Mouse (Mus musculus) skeletal muscle tissue, adult 2 months (tissue): ENCODE measurements around the gene Gm45194.

Source experiments
- DNase-seq: peaks from one replicate; pipeline ENCODE4 v3.0.0-alpha.2; 2012; ENCODE audit warnings: low read depth, low spot score

The Gm45194 gene

GRCm38 (mm10) chrX:111891089-111891488 is at the start of gene Gm45194:
TSS of gene Gm45194 (plus strand) at chrX:111891389.
- DNase-seq = no peak

GRCm38 (mm10) chrX:111855878-111856277 is 35.3 kb upstream of the Gm45194 start:
- no peak for DNase-seq

- no peak for DNase-seq
Measured at GRCm38 (mm10) chrX:111881251-111881650, 9.9 kb upstream of the Gm45194 start.

GRCm38 (mm10) chrX:111894321-111895050 is 3.3 kb downstream of the Gm45194 start:
- no peak for DNase-seq

GRCm38 (mm10) chrX:111895084-111895779 is 4.0 kb downstream of the Gm45194 start:
- no peak for DNase-seq

GRCm38 (mm10) chrX:111917422-111917821 is 26.2 kb downstream of the Gm45194 start:
- no peak for DNase-seq

- no peak for DNase-seq
Measured at GRCm38 (mm10) chrX:111960909-111961308, 69.7 kb downstream of the Gm45194 start.

GRCm38 (mm10) chrX:111999661-112000060 is 108.5 kb downstream of the Gm45194 start:
- DNase-seq = no peak

- DNase-seq = no peak
Measured at GRCm38 (mm10) chrX:112010707-112011106, 119.5 kb downstream of the Gm45194 start, which contains the start of gene Tex16. TSS of gene Tex16 (plus strand) at chrX:112011007.

- no peak for DNase-seq
Measured at GRCm38 (mm10) chrX:112238749-112239148, 347.6 kb downstream of the Gm45194 start, which contains the start of gene 4933403O08Rik. TSS of gene 4933403O08Rik (plus strand) at chrX:112239049.

- DNase-seq = no peak
Measured at GRCm38 (mm10) chrX:112242916-112243315, 351.7 kb downstream of the Gm45194 start.

- DNase-seq = no peak
Measured at GRCm38 (mm10) chrX:112255513-112255912, 364.3 kb downstream of the Gm45194 start.

GRCm38 (mm10) chrX:112273550-112273949 is 382.4 kb downstream of the Gm45194 start:
- DNase-seq = no peak
